Mouse (Mus musculus): ENCODE measurements around the gene Tnrc6b. TPM values are rescaled to one million over a fixed set of nuclear protein-coding genes. Genes with fewer than 3 reads are reported as not detected.

Tnrc6b gene
- polyA plus RNA-seq, 1 experiment from 2014 or later, result 6.5 TPM

DNA sequence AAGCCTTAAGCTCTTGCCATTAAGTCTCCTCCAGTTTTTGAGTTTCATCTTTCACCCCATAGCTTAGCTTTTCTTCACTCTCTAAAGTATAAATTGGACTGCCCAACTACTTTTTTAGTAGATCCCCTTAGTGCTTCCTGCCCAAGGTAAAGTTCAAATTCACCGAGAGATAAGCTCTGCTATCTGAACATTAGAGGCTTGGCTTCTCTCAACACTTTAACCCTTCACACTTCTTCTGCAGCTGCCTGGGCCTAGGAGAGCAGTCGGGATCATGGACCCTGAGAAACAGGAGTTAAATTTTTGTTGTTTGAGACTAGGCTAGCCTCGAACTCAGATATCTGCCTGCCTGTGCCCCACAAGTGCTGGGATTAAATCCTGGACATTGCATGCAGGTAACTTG is 120.1 kb downstream of the Tnrc6b start:
- Histone ChIP-seq H3K27ac (ENCODE audit: low read depth, low read length) (no peak overlapping the region), H3K4me1 (replicated peaks; ENCODE audit: control insufficient read depth, insufficient read depth, low read length) (peaks cover 4% of the 10 kb centered on the region; the same call in 1 of the 2 replicates), H3K4me3 (ENCODE audit: low read depth, low read length) (no peak overlapping the region), H3K9ac (ENCODE audit: low read depth, low read length) (no peak overlapping the region), H3K27me3 (replicated peaks; ENCODE audit: control insufficient read depth, insufficient read depth, low read length) (no peaks in the 10 kb centered on the region), H3K9me3 (ENCODE audit: control insufficient read depth) (no peaks in the 10 kb centered on the region), H3K36me3 (ENCODE audit: control insufficient read depth, insufficient read depth) (0 out of 2 replicates have a peak, but pooled peaks cover 3% of the 10 kb centered on the region), H3K4me2 (replicated peaks; ENCODE audit: low read depth) (no peak overlapping the region; the same call in 1 of the 2 replicates)
- 36% methylated on average over 3 of the region's 3 CpGs for WGBS
- no peak for ATAC-seq
- no peak for TF ChIP-seq CTCF (IDR thresholded peaks at IDR 0.05; ENCODE audit: low read depth)

DNA sequence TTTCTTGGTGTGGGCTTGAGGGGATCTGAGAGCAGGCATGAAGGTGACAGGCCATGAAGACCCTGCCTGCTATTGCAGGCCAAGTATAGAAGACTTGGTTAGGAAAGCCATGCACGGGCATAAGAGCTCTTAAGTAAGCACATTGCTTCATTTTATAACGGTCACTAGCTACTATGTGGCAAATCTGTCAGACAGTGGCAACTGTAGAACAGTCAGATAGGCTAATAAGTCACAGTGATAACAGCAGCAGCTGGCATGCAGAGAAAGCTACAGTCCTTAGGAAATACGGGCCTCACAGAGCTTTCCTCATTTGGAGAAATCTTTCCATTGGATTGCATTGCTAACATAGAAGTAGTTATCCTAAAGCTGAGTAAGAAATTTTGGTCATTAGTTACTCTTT is 121.7 kb downstream of the Tnrc6b start:
- Histone ChIP-seq H3K36me3 (ENCODE audit: control insufficient read depth, insufficient read depth) (0 out of 2 replicates have a peak, but pooled peaks cover 2% of the 10 kb centered on the region), H3K4me1 (replicated peaks; ENCODE audit: control insufficient read depth, insufficient read depth, low read length) (peaks cover 4% of the 10 kb centered on the region; the same call in 1 of the 2 replicates), H3K9ac (ENCODE audit: low read depth, low read length) (no peak overlapping the region), H3K27ac (ENCODE audit: low read depth, low read length) (no peak overlapping the region), H3K4me2 (replicated peaks; ENCODE audit: low read depth) (no peak overlapping the region), H3K27me3 (replicated peaks; ENCODE audit: control insufficient read depth, insufficient read depth, low read length) (no peaks in the 10 kb centered on the region), H3K9me3 (ENCODE audit: control insufficient read depth) (no peaks in the 10 kb centered on the region), H3K4me3 (ENCODE audit: low read depth, low read length) (no peak overlapping the region)
- ATAC-seq, result no peak
- WGBS, result 24% methylated on average over 3 of the region's 3 CpGs
- TF ChIP-seq CTCF (IDR thresholded peaks at IDR 0.05; ENCODE audit: low read depth), result no peak

DNA sequence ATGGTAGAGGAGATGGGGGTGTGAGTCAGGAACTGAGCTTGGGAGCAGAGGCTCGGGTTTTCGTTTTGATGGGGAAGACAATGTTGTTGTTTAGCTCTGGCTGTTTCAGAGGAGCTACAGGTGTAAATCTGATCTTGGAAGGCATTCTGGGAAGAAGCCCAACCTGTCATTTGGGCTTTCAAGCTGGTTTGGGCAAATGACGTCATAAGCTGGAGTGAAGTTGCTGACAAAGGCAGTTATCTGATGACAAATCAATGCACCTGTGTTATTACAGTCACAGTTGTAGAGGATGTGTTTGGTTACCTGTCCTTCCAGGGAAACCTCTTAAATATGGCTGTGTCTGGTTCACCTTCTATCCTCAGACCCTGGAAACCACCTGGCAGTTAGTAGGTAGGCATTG is 125.1 kb downstream of the Tnrc6b start:
- Histone ChIP-seq H3K4me1 (replicated peaks; ENCODE audit: control insufficient read depth, insufficient read depth, low read length) (peaks cover 1% of the 10 kb centered on the region; the same call in 1 of the 2 replicates), H3K4me2 (replicated peaks; ENCODE audit: low read depth) (no peak overlapping the region), H3K9me3 (ENCODE audit: control insufficient read depth) (no peaks in the 10 kb centered on the region), H3K36me3 (ENCODE audit: control insufficient read depth, insufficient read depth) (no peaks in the 10 kb centered on the region), H3K27me3 (replicated peaks; ENCODE audit: control insufficient read depth, insufficient read depth, low read length) (no peaks in the 10 kb centered on the region), H3K9ac (ENCODE audit: low read depth, low read length) (no peak overlapping the region), H3K27ac (ENCODE audit: low read depth, low read length) (no peak overlapping the region), H3K4me3 (ENCODE audit: low read depth, low read length) (no peak overlapping the region)
- WGBS, result 61% methylated on average over 3 of the region's 3 CpGs
- ATAC-seq, result no peak
- no peak for TF ChIP-seq CTCF (IDR thresholded peaks at IDR 0.05; ENCODE audit: low read depth)

DNA sequence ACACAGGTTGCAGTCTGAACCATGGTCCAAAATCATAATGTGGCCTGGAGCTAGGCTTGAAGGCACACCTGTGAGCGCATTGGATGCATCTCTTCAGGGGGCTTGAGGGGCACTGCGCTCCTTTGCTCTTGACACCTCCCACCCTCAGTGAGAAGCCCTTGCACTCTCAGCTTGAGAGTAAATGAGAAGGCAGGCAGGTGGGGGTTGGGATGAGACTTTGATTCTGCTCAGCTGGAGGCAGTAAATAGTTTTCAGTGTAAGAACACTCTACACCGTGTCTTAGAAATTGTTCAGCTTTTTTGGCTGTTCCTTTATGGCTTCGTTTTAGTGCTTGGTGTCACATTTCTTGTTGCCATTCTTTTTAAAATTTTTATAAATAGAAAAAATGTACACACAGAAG is 127.7 kb downstream of the Tnrc6b start:
- Histone ChIP-seq H3K27ac (ENCODE audit: low read depth, low read length) (no peak overlapping the region), H3K9me3 (ENCODE audit: control insufficient read depth) (no peaks in the 10 kb centered on the region), H3K9ac (ENCODE audit: low read depth, low read length) (no peak overlapping the region), H3K4me3 (ENCODE audit: low read depth, low read length) (no peak overlapping the region), H3K36me3 (ENCODE audit: control insufficient read depth, insufficient read depth) (no peaks in the 10 kb centered on the region), H3K4me1 (replicated peaks; ENCODE audit: control insufficient read depth, insufficient read depth, low read length) (no peaks in the 10 kb centered on the region), H3K27me3 (replicated peaks; ENCODE audit: control insufficient read depth, insufficient read depth, low read length) (no peaks in the 10 kb centered on the region), H3K4me2 (replicated peaks; ENCODE audit: low read depth) (no peak overlapping the region)
- no peak for ATAC-seq
- no peak for TF ChIP-seq CTCF (IDR thresholded peaks at IDR 0.05; ENCODE audit: low read depth)
- 60% methylated on average over 4 of the region's 4 CpGs for WGBS

DNA sequence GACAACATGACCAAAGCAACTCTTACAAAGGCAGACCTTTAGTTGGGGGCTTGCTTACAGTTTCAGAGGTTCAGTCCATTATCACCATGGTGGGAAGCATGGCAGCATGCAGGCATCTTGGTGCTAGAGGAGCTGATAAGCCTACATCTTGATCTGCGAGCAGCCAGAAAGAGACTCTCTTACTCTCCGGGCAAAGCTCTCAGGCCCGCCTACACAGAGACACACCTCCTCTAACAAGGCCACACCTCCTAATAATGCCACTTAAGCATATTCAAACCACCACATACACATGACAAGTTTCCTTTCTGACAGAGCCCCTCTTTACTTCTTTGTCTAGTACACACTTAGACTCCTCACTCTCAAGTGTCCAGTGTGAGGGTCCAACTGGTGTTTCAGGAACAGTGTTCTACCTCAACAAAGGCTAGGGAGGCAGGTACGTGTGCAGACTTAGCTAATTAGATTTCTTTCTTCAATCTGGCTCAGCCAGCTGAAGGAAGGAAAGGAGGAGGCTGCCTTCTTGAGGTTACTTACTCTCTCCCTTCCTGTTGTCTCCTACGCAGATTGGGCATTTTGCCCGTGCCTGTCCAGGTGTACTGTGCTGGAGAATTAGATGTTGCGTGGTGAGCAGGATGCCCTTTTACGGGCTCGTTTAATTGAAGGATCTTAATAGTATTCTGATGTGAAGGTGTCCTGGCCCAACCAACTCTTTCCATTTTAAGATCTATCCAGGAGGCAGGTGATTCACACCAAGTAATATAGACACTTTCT is 128.7 kb downstream of the Tnrc6b start:
- 68% methylated on average over 9 of the region's 9 CpGs for WGBS
- ATAC-seq, result no peak
- Histone ChIP-seq H3K27me3 (replicated peaks; ENCODE audit: control insufficient read depth, insufficient read depth, low read length) (no peaks in the 10 kb centered on the region), H3K9me3 (ENCODE audit: control insufficient read depth) (no peaks in the 10 kb centered on the region), H3K4me2 (replicated peaks; ENCODE audit: low read depth) (no peak overlapping the region), H3K4me1 (replicated peaks; ENCODE audit: control insufficient read depth, insufficient read depth, low read length) (no peaks in the 10 kb centered on the region), H3K4me3 (ENCODE audit: low read depth, low read length) (no peak overlapping the region), H3K36me3 (ENCODE audit: control insufficient read depth, insufficient read depth) (no peaks in the 10 kb centered on the region), H3K9ac (ENCODE audit: low read depth, low read length) (no peak overlapping the region), H3K27ac (ENCODE audit: low read depth, low read length) (no peak overlapping the region)
- no peak for TF ChIP-seq CTCF (IDR thresholded peaks at IDR 0.05; ENCODE audit: low read depth)

DNA sequence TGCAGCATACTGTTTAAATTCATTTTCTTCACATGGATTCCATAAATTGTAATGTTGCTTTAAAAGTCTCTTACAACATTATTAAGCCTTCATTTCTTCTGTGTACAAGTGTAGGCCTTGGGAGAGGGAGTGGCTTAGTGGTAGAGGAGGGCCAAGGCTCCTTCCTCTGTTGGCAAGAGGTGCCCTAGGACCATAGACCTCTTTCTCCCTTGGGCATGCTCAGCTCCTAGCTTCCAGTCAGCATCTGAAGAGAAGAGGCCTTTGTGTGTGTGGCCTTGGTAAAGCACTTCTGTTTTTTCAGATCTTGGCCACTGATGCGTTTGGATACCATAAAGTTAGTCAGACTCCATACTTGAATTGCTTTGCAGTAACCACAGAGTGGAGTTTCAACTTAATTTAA is 133.1 kb downstream of the Tnrc6b start:
- Histone ChIP-seq H3K4me2 (replicated peaks; ENCODE audit: low read depth) (no peak overlapping the region), H3K4me1 (replicated peaks; ENCODE audit: control insufficient read depth, insufficient read depth, low read length) (no peaks in the 10 kb centered on the region), H3K36me3 (ENCODE audit: control insufficient read depth, insufficient read depth) (no peaks in the 10 kb centered on the region), H3K27ac (ENCODE audit: low read depth, low read length) (no peak overlapping the region), H3K4me3 (ENCODE audit: low read depth, low read length) (no peak overlapping the region), H3K9ac (ENCODE audit: low read depth, low read length) (no peak overlapping the region), H3K9me3 (ENCODE audit: control insufficient read depth) (no peaks in the 10 kb centered on the region), H3K27me3 (replicated peaks; ENCODE audit: control insufficient read depth, insufficient read depth, low read length) (no peaks in the 10 kb centered on the region)
- ATAC-seq, result no peak
- no peak for TF ChIP-seq CTCF (IDR thresholded peaks at IDR 0.05; ENCODE audit: low read depth)
- WGBS, result 72% methylated on average over 1 of the region's 1 CpGs

Data from intestine, postnatal 0 days (tissue).